Mouse (Mus musculus): ENCODE measurements at regions not wholly inside any gene's neighbourhood (a gene's known extent, or its start where the extent isn't known, plus 50 kb on each side); places are given as distances from the start of the nearest gene placed in this dataset.

GRCm38 (mm10) chr11:84642300-84643106 is 117.2 kb upstream of the Lhx1 start:
- TF ChIP-seq ZC3H11A (IDR thresholded peaks at IDR 0.05; ENCODE audit: borderline replicate concordance, low read depth, low read length): no peak
- TF ChIP-seq HCFC1 (IDR thresholded peaks at IDR 0.05; ENCODE audit: borderline replicate concordance, insufficient read depth, low read length): no peak
- TF ChIP-seq CHD2 (IDR thresholded peaks at IDR 0.05; ENCODE audit: low read depth, low read length): no peak
- no peak for TF ChIP-seq MAFK (IDR thresholded peaks at IDR 0.05; ENCODE audit: insufficient read depth, low read depth, low read length)
- no peak for TF ChIP-seq ZNF384 (IDR thresholded peaks at IDR 0.05; ENCODE audit: low read depth, low read length)
